Mouse (Mus musculus): ENCODE data around the gene Chrne.

- TF ChIP-seq CTCF (IDR thresholded peaks at IDR 0.05; ENCODE audit: borderline replicate concordance, extremely low read depth, insufficient read depth, insufficient read length) (no peak), POLR2A (IDR thresholded peaks at IDR 0.05; ENCODE audit: borderline replicate concordance, extremely low read depth, insufficient read depth, insufficient read length, poor library complexity, severe bottlenecking) (no peak)
Measured at GRCm38 (mm10) chr11:70656964-70657363, 37.9 kb upstream of the Chrne start, which contains the start of gene Eno3.
